Mouse (Mus musculus) megakaryocyte-erythroid progenitor cell, adult 5 weeks (primary cell): ENCODE results near the gene Cyth4. TPM values are rescaled to one million over a fixed set of nuclear protein-coding genes. Genes with fewer than 3 reads are reported as not detected.

Experiments
- polyA plus RNA-seq: library from polyadenylated mRNA; stranded (reverse); fragments of >175 nt; gene quantifications from 2 replicates; pipeline ENCODE4 v1.2.3, GENCODE M21; 2012

The Cyth4 gene
- 45.0 and 49.8 TPM in 2 replicates for polyA plus RNA-seq

GRCm38 (mm10) chr15:78596914-78597313 lies at the start of gene Cyth4:
Gene Cyth4 (plus strand): TSS chr15:78597047.

DNA sequence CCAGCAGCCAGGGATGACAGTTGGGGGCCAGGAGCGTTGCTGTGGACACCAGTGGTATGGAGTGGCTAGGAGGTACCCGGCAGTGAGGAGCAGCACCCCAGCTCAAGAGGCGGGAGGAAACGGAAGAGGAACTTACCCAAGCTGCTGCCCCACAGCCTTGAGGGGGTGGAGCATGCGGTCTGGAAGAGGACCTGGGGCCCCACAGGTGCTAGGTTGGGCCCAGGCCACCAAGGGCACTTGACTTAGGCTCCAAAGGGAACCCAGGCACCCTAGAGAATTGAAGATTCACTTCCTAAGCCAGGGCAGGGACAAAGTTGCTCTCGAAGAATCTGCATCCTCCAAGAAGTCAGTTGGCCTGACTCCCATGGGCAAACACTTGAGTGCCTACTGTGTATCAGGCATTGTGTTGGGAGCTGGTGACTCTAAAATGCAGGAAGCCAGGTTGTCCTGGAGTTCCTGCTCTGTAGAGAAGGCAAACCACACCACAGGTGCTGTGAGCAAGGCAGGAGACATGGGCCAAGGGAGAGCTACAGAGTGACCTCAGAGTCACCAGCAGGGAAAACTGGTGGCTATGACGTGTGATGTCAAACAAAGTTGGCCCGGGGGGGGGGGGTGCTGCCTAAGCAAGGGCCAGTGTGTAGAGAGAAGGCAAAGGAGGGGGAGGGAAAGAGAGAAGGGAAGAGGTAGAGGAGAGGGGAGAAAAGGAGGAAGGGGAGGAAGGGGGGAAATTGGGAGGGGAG lies 24.0 kb upstream of the Cyth4 start, which contains the start of gene Rac2:
Gene Rac2, minus strand, starts transcription at position 126 of the 740 bp plus-strand sequence.

Other genes starting within 250 kb of the Cyth4 start
- not detected in 2 replicates for gene Tex33, start 201.1 kb upstream of the Cyth4 start, polyA plus RNA-seq
- gene Tst, start 191.1 kb upstream of the Cyth4 start, polyA plus RNA-seq: 26.9 and 27.9 TPM in 2 replicates
- gene Mpst, start 190.6 kb upstream of the Cyth4 start, polyA plus RNA-seq: 108 and 132 TPM in 2 replicates
- 108 and 128 TPM in 2 replicates for gene Kctd17, start 168.5 kb upstream of the Cyth4 start, polyA plus RNA-seq
- 0.05 TPM in 1 of 2 replicates, not detected in the other for gene Tmprss6, start 128.4 kb upstream of the Cyth4 start, polyA plus RNA-seq
- 7.8 and 12.9 TPM in 2 replicates for gene Il2rb, start 101.8 kb upstream of the Cyth4 start, polyA plus RNA-seq
- gene C1qtnf6, start 65.6 kb upstream of the Cyth4 start, polyA plus RNA-seq: 6.7 and 8.0 TPM in 2 replicates
- gene Sstr3, start 52.4 kb upstream of the Cyth4 start, polyA plus RNA-seq: not detected in 2 replicates
- 508 and 626 TPM in 2 replicates for gene Rac2, start 24.3 kb upstream of the Cyth4 start, polyA plus RNA-seq
- 0.25 and 0.34 TPM in 2 replicates for gene Elfn2, start 121.7 kb downstream of the Cyth4 start, polyA plus RNA-seq
- gene Mfng, start 176.4 kb downstream of the Cyth4 start, polyA plus RNA-seq: 63.8 and 73.5 TPM in 2 replicates
- gene Card10, start 206.0 kb downstream of the Cyth4 start, polyA plus RNA-seq: 3.6 and 4.3 TPM in 2 replicates
- 0.15 and 0.17 TPM in 2 replicates for gene Cdc42ep1, start 245.6 kb downstream of the Cyth4 start, polyA plus RNA-seq